Mouse (Mus musculus) forebrain, postnatal 0 days (tissue): ENCODE measurements around the gene Ush2a. TPM values are rescaled to one million over a fixed set of nuclear protein-coding genes. Genes with fewer than 3 reads are reported as not detected.

Experiments used
- ATAC-seq: fragments of 200-750 bp; cut with Nextera tagmentation; 2 replicates; pipeline ENCODE4 v1.8.0; 2017; ENCODE audit warnings: mild to moderate bottlenecking, moderate library complexity
- DNase-seq: peaks from one replicate; pipeline ENCODE4 v3.0.0-alpha.2; 2015
- H3K27ac ChIP-seq: fragments of 300-500 bp; sonication (generic); 2 replicates; pipeline ENCODE4 v1.5.1; 2014; ENCODE audit warnings: low read depth, mild to moderate bottlenecking, antibody characterized with exemption, low read length, moderate library complexity, mixed read lengths
- H3K27me3 ChIP-seq: fragments of 300-500 bp; sonication (generic); 2 replicates; pipeline ENCODE4 v1.6.1; 2014; ENCODE audit warnings: mild to moderate bottlenecking, low read length, mixed read lengths; ENCODE audit not compliant: insufficient read depth
- H3K36me3 ChIP-seq: fragments of 300-500 bp; sonication (generic); 2 replicates; pipeline ENCODE4 v1.6.1; 2014; ENCODE audit warnings: mild to moderate bottlenecking, moderate library complexity; ENCODE audit not compliant: insufficient read depth
- H3K4me1 ChIP-seq: fragments of 300-500 bp; sonication (generic); 2 replicates; pipeline ENCODE4 v1.6.1; 2014; ENCODE audit warnings: antibody characterized with exemption; ENCODE audit not compliant: insufficient read depth
- H3K4me2 ChIP-seq: fragments of 300-500 bp; sonication (generic); 2 replicates; pipeline ENCODE4 v1.6.1; 2014; ENCODE audit warnings: low read depth, mild to moderate bottlenecking, moderate library complexity
- H3K4me3 ChIP-seq: fragments of 300-500 bp; sonication (generic); 2 replicates; pipeline ENCODE4 v1.5.1; 2014; ENCODE audit warnings: low read depth, low read length, mixed read lengths
- H3K9ac ChIP-seq: fragments of 300-500 bp; sonication (generic); 2 replicates; pipeline ENCODE4 v1.6.1; 2014; ENCODE audit warnings: mild to moderate bottlenecking
- H3K9me3 ChIP-seq: fragments of 300-500 bp; sonication (generic); 2 replicates; pipeline ENCODE4 v1.6.1; 2016; ENCODE audit warnings: low read length
- CTCF ChIP-seq: sonication (generic); IDR thresholded peaks from 2 replicates; pipeline ENCODE4 v1.5.1; 2016; ENCODE audit warnings: antibody characterized with exemption, control low read depth, low read depth
- WGBS: fragments of 180-500 bp; shearing (Covaris S2); extraction: QIAGEN DNeasy Blood & Tissue Kit; methylation state at CpG from one replicate; pipeline ENCODE4 v1.1.7; 2014; 5-methylcytosine and 5-hydroxymethylcytosine counted together
- polyA plus RNA-seq: library from polyadenylated mRNA; unstranded; fragments of >200 nt; fragmentation: Nextera tagmentation; extraction: Ambion mirVana; gene quantifications from 2 replicates; pipeline ENCODE4 v1.2.1, GENCODE M21; 2015
- total RNA-seq: library from RNA; depleted of rRNA; stranded (reverse); fragments of >200 nt; gene quantifications from 2 replicates; pipeline ENCODE4 v1.2.3, GENCODE M21; 2014

The Ush2a gene
- total and polyA plus RNA-seq, 2 experiments from 2014 or later = 0.10 TPM

GRCm38 (mm10) chr1:188993218-188993617 lies 731.4 kb downstream of the Ush2a start:
- no peaks in the 10 kb centered on the region for H3K9me3 ChIP-seq
- DNase-seq (peak; percentile 82), ATAC-seq (peak; percentile 20; the same call in 1 of the 2 replicates)
- TF ChIP-seq CTCF = peak; percentile 76
- H3K27me3 ChIP-seq = no peaks in the 10 kb centered on the region
- no peak overlapping the region for H3K27ac ChIP-seq
- H3K9ac ChIP-seq = no peak overlapping the region
- no peak overlapping the region for H3K4me2 ChIP-seq
- no peak overlapping the region for H3K4me3 ChIP-seq
- 36% methylated on average over 4 of the region's 4 CpGs for WGBS
- no peaks in the 10 kb centered on the region for H3K4me1 ChIP-seq
- peaks cover 42% of the 10 kb centered on the region for H3K36me3 ChIP-seq

DNA sequence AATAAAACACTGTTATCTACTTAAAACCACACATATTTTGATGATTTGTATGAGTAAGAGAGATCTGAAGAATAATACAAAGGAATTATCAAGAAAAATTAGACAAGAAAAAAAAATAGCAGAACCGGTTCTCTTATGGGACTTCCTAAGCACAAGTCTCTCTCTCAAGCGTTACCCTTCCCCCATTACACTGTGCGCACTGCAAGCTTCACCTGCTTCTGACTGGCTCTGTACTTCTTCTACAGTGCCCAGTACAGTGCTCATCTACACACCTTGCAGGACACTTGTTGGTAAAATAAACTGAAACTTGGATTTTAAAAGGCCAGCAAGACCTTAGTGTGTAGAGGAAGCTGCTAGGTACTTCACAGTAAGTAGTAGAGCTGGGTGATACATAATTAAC lies 736.1 kb downstream of the Ush2a start:
- Histone ChIP-seq H3K27me3 (no peaks in the 10 kb centered on the region), H3K9me3 (no peaks in the 10 kb centered on the region), H3K36me3 (peaks cover 37% of the 10 kb centered on the region), H3K4me2 (no peak overlapping the region), H3K9ac (no peak overlapping the region), H3K4me1 (no peaks in the 10 kb centered on the region), H3K27ac (no peak overlapping the region), H3K4me3 (no peak overlapping the region)
- ATAC-seq (no peak), DNase-seq (no peak)
- WGBS = 88% methylated on average over 3 of the region's 3 CpGs
- TF ChIP-seq CTCF = no peak

DNA sequence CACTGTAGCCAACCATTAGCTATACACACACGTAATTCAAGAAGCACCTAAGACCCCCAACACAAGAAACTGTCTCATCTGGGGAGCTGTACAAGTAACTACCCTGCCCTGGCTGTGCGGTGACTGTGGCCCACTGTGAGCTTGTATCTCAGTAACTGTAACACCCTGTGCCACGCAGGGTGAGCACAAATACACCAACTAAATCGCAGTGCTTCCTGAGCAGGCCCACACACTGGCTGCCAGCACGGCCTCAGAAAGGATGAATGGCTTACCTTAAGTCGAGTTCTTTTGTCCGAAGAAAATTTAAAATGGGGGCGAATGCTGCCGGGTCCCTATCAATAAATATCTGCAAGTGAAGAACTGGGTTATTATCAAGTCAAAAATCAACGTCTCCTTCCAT lies 738.2 kb downstream of the Ush2a start:
- TF ChIP-seq CTCF = no peak
- Histone ChIP-seq H3K9ac (no peak overlapping the region), H3K27me3 (no peaks in the 10 kb centered on the region), H3K9me3 (no peaks in the 10 kb centered on the region), H3K36me3 (peaks cover 32% of the 10 kb centered on the region), H3K4me2 (no peak overlapping the region), H3K4me1 (peaks cover 7% of the 10 kb centered on the region; the same call in 1 of the 2 replicates), H3K4me3 (no peak overlapping the region), H3K27ac (no peak overlapping the region)
- 88% methylated on average over 10 of the region's 10 CpGs for WGBS
- ATAC-seq = no peak
- DNase-seq = no peak

DNA sequence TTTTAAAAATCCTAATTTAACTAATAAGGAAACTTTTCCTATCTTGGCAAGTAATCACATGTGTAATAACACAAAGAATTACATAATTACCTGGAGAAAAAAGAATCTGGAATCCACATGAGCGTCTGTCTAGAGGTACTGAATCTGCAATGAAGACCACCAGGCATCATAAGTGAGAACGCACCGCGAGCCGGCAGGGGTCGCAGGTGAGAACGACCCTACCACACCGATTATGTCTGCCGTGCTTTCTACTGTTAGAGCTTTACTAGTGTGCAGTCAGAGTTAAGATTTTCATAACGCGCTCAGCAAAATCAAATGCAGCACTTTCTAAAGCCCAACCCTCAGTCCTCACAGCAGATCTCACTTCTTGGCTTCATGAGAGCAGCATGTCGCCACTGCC lies 740.0 kb downstream of the Ush2a start:
- Histone ChIP-seq H3K4me1 (peaks cover 15% of the 10 kb centered on the region; the same call in 1 of the 2 replicates), H3K9ac (no peak overlapping the region), H3K9me3 (no peaks in the 10 kb centered on the region), H3K36me3 (peaks cover 19% of the 10 kb centered on the region), H3K27ac (no peak overlapping the region), H3K27me3 (no peaks in the 10 kb centered on the region), H3K4me2 (no peak overlapping the region), H3K4me3 (no peak overlapping the region)
- ATAC-seq (no peak), DNase-seq (no peak)
- no peak for TF ChIP-seq CTCF
- 93% methylated on average over 12 of the region's 12 CpGs for WGBS

GRCm38 (mm10) chr1:189004774-189005173 lies 743.0 kb downstream of the Ush2a start:
- TF ChIP-seq CTCF = no peak
- H3K27ac ChIP-seq = no peak overlapping the region
- H3K36me3 ChIP-seq = peaks cover 7% of the 10 kb centered on the region; the same call in 1 of the 2 replicates
- WGBS = 81% methylated on average over 1 of the region's 1 CpGs
- no peak overlapping the region for H3K4me3 ChIP-seq
- ATAC-seq (no peak), DNase-seq (no peak)
- no peak overlapping the region for H3K9ac ChIP-seq
- peaks cover 15% of the 10 kb centered on the region; the same call in 1 of the 2 replicates for H3K4me1 ChIP-seq
- no peaks in the 10 kb centered on the region for H3K27me3 ChIP-seq
- no peaks in the 10 kb centered on the region for H3K9me3 ChIP-seq
- no peak overlapping the region for H3K4me2 ChIP-seq

GRCm38 (mm10) chr1:189006267-189006666 lies 744.4 kb downstream of the Ush2a start:
- peak overlapping the region; percentile 97 for H3K4me2 ChIP-seq
- no peak for ATAC-seq
- no peak overlapping the region for H3K9ac ChIP-seq
- H3K27me3 ChIP-seq = no peaks in the 10 kb centered on the region
- peaks cover 15% of the 10 kb centered on the region; the same call in 1 of the 2 replicates for H3K4me1 ChIP-seq
- no peak for TF ChIP-seq CTCF
- no peaks in the 10 kb centered on the region for H3K9me3 ChIP-seq
- DNase-seq = no peak
- no peaks in the 10 kb centered on the region for H3K36me3 ChIP-seq
- H3K27ac ChIP-seq = no peak overlapping the region
- WGBS = 64% methylated on average over 5 of the region's 5 CpGs
- H3K4me3 ChIP-seq = 0 out of 2 replicates have a peak overlapping the region, but pooled peaks have one; percentile 96

DNA sequence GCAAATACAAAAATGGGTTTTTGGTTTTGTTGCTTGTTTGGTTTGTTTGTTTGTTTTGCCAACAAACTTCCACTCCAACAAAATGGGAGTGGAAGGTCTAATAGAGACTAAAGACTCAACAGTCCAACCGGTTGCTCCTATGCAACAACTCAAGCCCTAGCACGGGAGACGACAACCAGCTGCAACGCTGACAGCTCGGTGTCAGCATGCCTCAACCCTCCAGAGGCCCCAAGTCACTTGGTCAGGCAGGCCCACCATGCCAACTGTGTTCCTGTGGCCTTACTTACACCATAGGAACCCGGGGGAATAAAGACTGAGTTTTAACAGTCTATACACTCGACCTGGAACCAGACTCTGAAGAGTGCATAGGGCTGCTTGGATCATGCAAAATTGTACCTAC lies 745.0 kb downstream of the Ush2a start:
- Histone ChIP-seq H3K36me3 (no peaks in the 10 kb centered on the region), H3K4me3 (peak overlapping the region; percentile 96), H3K4me1 (peaks cover 15% of the 10 kb centered on the region; the same call in 1 of the 2 replicates), H3K4me2 (peak overlapping the region; percentile 97), H3K9me3 (no peaks in the 10 kb centered on the region), H3K9ac (peak overlapping the region; percentile 93), H3K27ac (no peak overlapping the region), H3K27me3 (no peaks in the 10 kb centered on the region)
- 5% methylated on average over 7 of the region's 7 CpGs for WGBS
- no peak for TF ChIP-seq CTCF
- ATAC-seq = no peak; the same call in 1 of the 2 replicates
- DNase-seq = no peak
